Mouse (Mus musculus) duodenum, adult 2 months (tissue): Measurements from ENCODE around the gene Arsa. TPM values are rescaled to one million over a fixed set of nuclear protein-coding genes. Genes with fewer than 3 reads are reported as not detected.

ENCODE experiments used
- polyA plus RNA-seq: library from polyadenylated mRNA; depleted of rRNA; stranded (reverse); fragments of >200 nt; gene quantifications from 2 replicates; pipeline ENCODE4 v1.2.3, GENCODE M21; 2012; ENCODE audit warnings: low replicate concordance; rRNA removed

The Arsa gene
- polyA plus RNA-seq, result 35.8 and 42.8 TPM in 2 replicates

DNA sequence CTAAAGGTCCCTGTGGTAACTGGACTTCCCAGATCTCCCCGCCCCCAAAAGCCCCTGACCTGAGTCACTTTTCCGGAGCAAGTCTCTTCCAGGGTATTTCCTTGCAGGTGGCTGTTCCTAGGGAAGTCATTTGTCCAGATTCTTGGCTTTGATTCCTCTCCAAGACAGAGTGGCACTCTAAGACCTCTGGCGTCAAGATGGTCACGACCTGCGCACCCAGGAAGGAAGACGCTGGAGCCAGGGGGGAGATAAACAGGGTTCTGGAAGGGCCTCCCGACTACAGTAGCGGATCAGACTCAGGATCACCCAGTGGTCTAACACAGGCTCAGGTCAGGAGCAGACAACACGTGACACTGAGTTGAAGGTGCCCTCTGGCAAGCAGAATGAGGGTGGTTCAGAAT, at the start of gene Arsa:
Gene Arsa, minus strand, starts transcription at position 335 of the 401 bp plus-strand sequence.

DNA sequence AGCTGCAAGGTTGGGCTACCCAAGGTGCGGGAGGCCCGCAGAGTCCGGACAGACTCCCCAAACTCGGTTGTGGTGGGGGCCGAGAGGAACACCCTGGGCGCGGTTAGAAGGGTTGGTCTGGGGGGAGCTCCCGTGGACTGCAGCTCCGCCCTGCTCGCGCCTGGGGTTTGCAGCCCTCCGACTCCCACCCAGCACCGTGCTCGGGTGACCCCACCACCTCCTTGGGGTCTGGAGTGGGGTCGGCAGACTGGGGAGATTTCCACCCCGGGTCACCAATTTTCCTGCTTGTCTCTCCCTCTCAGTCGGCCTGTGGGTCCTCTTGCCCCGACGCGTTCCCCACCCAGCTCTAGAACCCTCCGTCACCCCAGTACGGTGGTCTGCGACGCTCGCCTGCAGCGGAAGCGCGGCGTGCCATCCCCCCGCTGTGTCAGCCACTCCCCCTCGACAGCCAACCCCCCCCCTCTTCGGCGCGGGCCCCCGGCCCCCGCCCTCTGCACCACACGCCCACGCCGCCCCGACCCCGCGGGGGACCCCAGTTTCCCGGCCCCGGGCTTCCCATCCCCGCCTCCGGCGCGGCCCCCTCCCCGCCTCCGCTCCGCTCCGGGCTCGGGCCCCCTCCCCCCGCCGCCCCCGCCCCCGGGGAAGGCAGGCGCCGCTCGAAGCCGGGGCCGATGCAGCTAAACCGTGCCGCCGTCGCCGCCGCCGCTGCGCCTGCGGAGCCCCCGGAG, 21.9 kb upstream of the Arsa start, which contains the start of gene Shank3:
Gene Shank3, plus strand, starts transcription at position 663 of the 728 bp plus-strand sequence.

DNA sequence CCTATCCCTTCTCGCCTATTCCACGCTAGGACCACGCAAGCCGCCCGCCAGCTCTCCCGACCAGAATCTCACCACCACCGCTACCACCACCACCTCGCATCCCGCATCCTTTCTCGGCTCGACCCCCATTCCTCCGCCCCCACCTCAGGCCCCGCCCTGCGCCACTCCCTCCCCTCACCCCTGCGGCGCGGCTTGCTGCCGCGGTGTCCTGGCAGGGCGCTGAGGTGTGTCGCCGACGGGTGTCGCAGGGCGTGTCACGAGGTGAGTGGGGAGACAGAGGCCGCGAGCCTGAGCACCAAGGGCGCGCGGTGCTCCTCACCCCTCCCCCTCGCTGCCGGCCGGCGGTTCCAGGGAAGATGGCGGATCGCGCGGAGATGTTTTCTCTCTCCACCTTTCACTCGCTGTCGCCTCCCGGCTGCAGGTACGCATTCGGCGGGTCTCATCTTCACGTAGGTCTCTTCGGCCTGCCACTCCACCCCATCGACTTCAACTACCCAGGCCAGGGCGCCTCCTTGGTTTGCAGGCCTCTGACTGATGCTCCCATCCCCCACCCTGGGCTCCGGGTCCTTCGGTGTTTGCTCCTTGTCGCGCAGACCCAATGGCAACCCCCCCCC, 23.3 kb downstream of the Arsa start, which contains the start of gene Mapk8ip2:
Gene Mapk8ip2, plus strand, starts transcription at position 49 of the 614 bp plus-strand sequence.

DNA sequence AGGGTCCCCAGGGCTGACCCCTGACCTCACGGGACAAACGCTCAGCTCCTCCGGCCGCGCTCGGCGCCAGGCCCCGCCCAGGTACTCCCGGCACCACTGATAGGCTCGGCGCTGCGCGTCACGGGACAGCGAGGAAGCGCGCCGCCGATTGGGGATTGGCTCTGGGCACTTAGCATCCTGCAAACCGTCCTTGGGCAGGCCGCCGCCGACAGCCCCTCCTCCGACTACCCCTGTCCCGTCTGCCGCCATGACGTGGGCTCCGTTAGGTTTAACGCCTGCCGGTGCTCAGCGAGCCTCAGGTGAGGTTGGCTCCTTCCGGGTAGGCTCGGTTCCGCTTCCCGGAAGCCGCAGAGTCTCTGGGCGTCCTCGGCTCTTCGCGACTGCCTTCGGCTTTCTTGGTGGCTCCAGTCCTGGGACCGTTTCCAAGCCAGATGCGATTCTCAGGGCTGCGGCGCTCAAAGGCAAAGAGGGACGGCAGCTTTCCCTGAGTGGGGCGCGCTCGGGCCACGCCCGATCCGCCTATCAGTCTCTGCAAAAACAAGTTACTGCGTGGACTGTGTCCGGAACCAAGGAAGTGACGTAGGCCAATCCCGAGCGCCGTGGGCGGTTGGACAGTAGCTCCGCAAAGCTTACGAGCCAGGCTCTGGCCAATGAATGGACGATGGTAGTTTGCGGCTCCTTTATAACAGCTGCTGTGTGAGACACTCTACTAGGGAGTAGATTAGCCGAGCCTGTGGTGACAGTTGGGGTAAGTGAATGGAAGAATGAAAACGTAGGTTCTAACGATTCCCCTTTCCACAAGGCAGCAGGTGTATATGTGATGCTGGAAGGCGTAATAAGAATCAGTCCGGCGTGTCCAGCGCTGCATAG, 47.6 kb downstream of the Arsa start, which contains the start of the genes C730034F03Rik, Gm44502 and Chkb:
Gene C730034F03Rik, plus strand, starts transcription at position 238 of the 870 bp plus-strand sequence.
Gene Gm44502, minus strand, starts transcription at position 345 of the 870 bp plus-strand sequence.
Gene Chkb, minus strand, starts transcription at position 557 of the 870 bp plus-strand sequence.

DNA sequence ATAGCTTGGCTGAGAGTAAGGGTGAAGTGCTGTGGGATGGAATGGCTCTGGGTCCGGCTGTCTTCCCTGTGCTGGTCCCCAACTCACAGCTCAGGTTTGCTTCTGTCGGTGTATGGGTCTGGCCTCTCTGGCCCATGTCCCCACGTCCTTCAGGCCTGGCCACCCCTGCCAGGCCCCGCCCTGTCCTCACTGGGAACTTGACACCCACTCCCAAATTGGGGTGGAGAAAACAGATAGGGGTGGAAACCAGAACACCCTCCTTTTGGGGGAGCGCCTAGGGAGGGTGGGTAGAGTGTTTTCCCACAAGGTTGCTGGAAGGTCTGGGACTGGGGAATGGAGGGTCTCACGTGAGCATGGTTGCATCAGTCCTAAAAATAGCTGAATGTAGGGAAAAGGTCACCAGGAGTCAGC, 51.5 kb downstream of the Arsa start, which contains the start of gene Cpt1b:
Gene Cpt1b, minus strand, starts transcription at position 153 of the 411 bp plus-strand sequence.

Other genes with a start within 250 kb of the Arsa start
- 150 and 156 TPM in 2 replicates for gene Sbf1, start 162.1 kb downstream of the Arsa start, polyA plus RNA-seq
- 0.59 and 3.3 TPM in 2 replicates for gene Adm2, start 154.7 kb downstream of the Arsa start, polyA plus RNA-seq
- gene Miox, start 143.0 kb downstream of the Arsa start, polyA plus RNA-seq, result 0.21 TPM in 1 of 2 replicates, not detected in the other
- gene Lmf2, start 121.8 kb downstream of the Arsa start, polyA plus RNA-seq, result 30.4 and 32.4 TPM in 2 replicates
- gene Ncaph2, start 121.7 kb downstream of the Arsa start, polyA plus RNA-seq, result 97.4 and 142 TPM in 2 replicates
- 308 and 600 TPM in 2 replicates for gene Sco2, start 103.6 kb downstream of the Arsa start, polyA plus RNA-seq
- gene Tymp, start 100.4 kb downstream of the Arsa start, polyA plus RNA-seq, result 99.3 and 259 TPM in 2 replicates
- gene Odf3b, start 98.1 kb downstream of the Arsa start, polyA plus RNA-seq, result 108 and 177 TPM in 2 replicates
- gene Klhdc7b, start 92.5 kb downstream of the Arsa start, polyA plus RNA-seq, result 2.8 and 3.0 TPM in 2 replicates
- 0.78 and 1.7 TPM in 2 replicates for gene Syce3, start 66.9 kb downstream of the Arsa start, polyA plus RNA-seq
- 2.7 and 2.8 TPM in 2 replicates for gene Cpt1b, start 51.6 kb downstream of the Arsa start, polyA plus RNA-seq
- gene C730034F03Rik, start 47.8 kb downstream of the Arsa start, polyA plus RNA-seq, result 0.21 and 0.41 TPM in 2 replicates
- 5.1 and 5.5 TPM in 2 replicates for gene Gm44502, start 47.7 kb downstream of the Arsa start, polyA plus RNA-seq
- 104 and 155 TPM in 2 replicates for gene Chkb, start 47.5 kb downstream of the Arsa start, polyA plus RNA-seq
- gene Mapk8ip2, start 23.5 kb downstream of the Arsa start, polyA plus RNA-seq, result 0.81 and 1.0 TPM in 2 replicates
- 7.7 and 8.7 TPM in 2 replicates for gene Shank3, start 22.2 kb upstream of the Arsa start, polyA plus RNA-seq
- gene Acr, start 90.9 kb upstream of the Arsa start, polyA plus RNA-seq, result 0.13 and 0.34 TPM in 2 replicates
- 1.0 and 3.9 TPM in 2 replicates for gene Rabl2, start 114.5 kb upstream of the Arsa start, polyA plus RNA-seq